In the genomic region with DNA sequence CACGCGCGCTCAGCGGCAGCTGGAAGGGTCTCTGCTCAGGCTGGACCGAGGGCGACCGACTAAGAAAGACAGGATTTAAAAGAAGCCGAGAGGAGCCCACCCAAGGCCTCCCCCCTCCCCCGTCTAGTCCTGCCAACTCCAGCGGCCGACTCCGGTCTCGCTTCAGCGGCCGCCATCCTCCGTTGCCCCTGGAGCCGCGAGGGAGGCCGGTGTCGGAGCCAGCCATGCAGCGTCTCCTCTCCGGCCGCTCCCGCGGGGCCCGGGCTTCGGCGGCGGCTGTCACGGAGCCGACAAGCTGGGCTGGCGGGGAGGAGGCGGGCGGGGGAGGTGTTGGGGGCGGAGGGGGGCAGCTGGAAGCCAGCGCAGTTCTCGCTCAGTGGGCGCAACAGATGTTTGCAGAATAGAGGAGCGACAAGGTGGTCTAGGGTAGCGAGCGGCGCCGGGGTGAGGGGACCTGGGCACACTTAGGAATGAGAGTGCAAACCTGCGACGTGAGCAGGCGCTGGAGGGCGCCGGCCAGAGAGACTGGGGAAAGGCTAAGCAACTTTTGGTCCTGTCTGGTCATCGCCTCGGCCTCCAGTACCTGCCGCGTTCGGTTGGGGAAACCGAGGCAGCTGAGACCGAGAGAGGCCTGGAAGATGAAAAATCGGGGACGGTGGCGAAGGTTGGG, we compare ENCODE assay signal across 9 mouse cellular contexts. TPM values are rescaled to one million over a fixed set of nuclear protein-coding genes. Genes with fewer than 3 reads are reported as not detected.
A peak's percentile ranks its signal among the peaks of the same experiment; 100 is the strongest.
DNase-seq lines count a peak whose midpoint lies in the region; ATAC-seq and TF ChIP-seq lines count a peak whose summit lies in the region.
"Had no signal": no experiment of that assay in that cellular context is flagged by ENCODE, and none has a peak within 500 bp of the region (broad histone marks: within the 10 kb centered on the region; RNA-seq: fewer than 3 reads in every experiment).

No protein-coding gene starts in this region.

- no peaks in the 10 kb centered on the region for H3K9me3 ChIP-seq in lung, embryonic 14.5 days (ENCODE audit: low read depth, low read length)
- no peaks in the 10 kb centered on the region for H3K9me3 ChIP-seq in embryonic facial prominence, embryonic 13.5 days
- no peaks in the 10 kb centered on the region for H3K9me3 ChIP-seq in intestine, embryonic 14.5 days (ENCODE audit: control insufficient read depth, low read length)

- H3K4me1 ChIP-seq in lung, embryonic 14.5 days (ENCODE audit: insufficient read depth), result peaks cover 3% of the 10 kb centered on the region; the same call in 1 of the 2 replicates
- peaks cover 52% of the 10 kb centered on the region for H3K4me1 ChIP-seq in embryonic facial prominence, embryonic 13.5 days
- H3K4me1 ChIP-seq in intestine, embryonic 14.5 days (replicated peaks; ENCODE audit: control insufficient read depth, insufficient read depth, low read length), result peaks cover 22% of the 10 kb centered on the region
- 0 out of 2 replicates have a peak, but pooled peaks cover 3% of the 10 kb centered on the region for H3K4me1 ChIP-seq in cerebellum, adult 2 months (ENCODE audit: control insufficient read depth, insufficient read depth, low read length)

- DNase-seq in lung, embryonic 14.5 days, result peak; percentile 34
- DNase-seq in lung, postnatal 25 days (ENCODE audit: low spot score), result no peak
- DNase-seq in intestine, embryonic 14.5 days (ENCODE audit: low spot score), result peak; percentile 81
- peak; percentile 39 to 50 for DNase-seq in lung, postnatal 4 days
- no peak for DNase-seq in cerebellum, adult 2 months
- DNase-seq in cerebellum, adult 9-10 months, result no peak

- no peak for TF ChIP-seq POLR2A in cerebellum, adult 2 months (IDR thresholded peaks at IDR 0.05; ENCODE audit: borderline replicate concordance, insufficient read depth, low read length)

- peak overlapping the region; percentile 37 for H3K4me3 ChIP-seq in lung, embryonic 14.5 days (ENCODE audit: low read depth, low read length)
- H3K4me3 ChIP-seq in embryonic facial prominence, embryonic 13.5 days, result peak overlapping the region; percentile 46
- H3K4me3 ChIP-seq in intestine, embryonic 14.5 days (ENCODE audit: low read depth, low read length), result peak overlapping the region; percentile 35
- no peak overlapping the region for H3K4me3 ChIP-seq in cerebellum, adult 2 months (replicated peaks; ENCODE audit: insufficient read depth, low read depth, low read length)

- H3K27me3 ChIP-seq in lung, embryonic 14.5 days (ENCODE audit: insufficient read depth, low read length), result peaks cover 76% of the 10 kb centered on the region
- H3K27me3 ChIP-seq in embryonic facial prominence, embryonic 13.5 days, result peaks cover 88% of the 10 kb centered on the region
- peaks cover 78% of the 10 kb centered on the region for H3K27me3 ChIP-seq in intestine, embryonic 14.5 days (replicated peaks; ENCODE audit: control insufficient read depth, insufficient read depth, low read length)
- peaks cover 7% of the 10 kb centered on the region; the same call in 1 of the 2 replicates for H3K27me3 ChIP-seq in cerebellum, adult 2 months (ENCODE audit: control insufficient read depth, insufficient read depth, low read length)

- ATAC-seq in lung, embryonic 14.5 days (ENCODE audit: insufficient read depth), result no peak
- no peak for ATAC-seq in embryonic facial prominence, embryonic 13.5 days (ENCODE audit: insufficient number of reproducible peaks, insufficient read depth, low FRiP score, low TSS enrichment, low read depth)
- no peak for ATAC-seq in intestine, embryonic 14.5 days (replicated peaks; ENCODE audit: low FRiP score, low TSS enrichment, low read depth)
- no peak for ATAC-seq in activated CD4-positive, CD25-positive, alpha-beta regulatory T cell, adult 4 months

- no peak overlapping the region for H3K27ac ChIP-seq in lung, embryonic 14.5 days (ENCODE audit: low read depth)
- H3K27ac ChIP-seq in embryonic facial prominence, embryonic 13.5 days, result no peak overlapping the region
- H3K27ac ChIP-seq in intestine, embryonic 14.5 days (ENCODE audit: low read depth), result no peak overlapping the region
- H3K27ac ChIP-seq in cerebellum, adult 2 months (ENCODE audit: insufficient read depth, low read length), result no peak overlapping the region
- H3K27ac ChIP-seq: macrophage had no signal

- H3K36me3 ChIP-seq in lung, embryonic 14.5 days (ENCODE audit: insufficient read depth), result no peaks in the 10 kb centered on the region
- no peaks in the 10 kb centered on the region for H3K36me3 ChIP-seq in embryonic facial prominence, embryonic 13.5 days
- H3K36me3 ChIP-seq in intestine, embryonic 14.5 days (ENCODE audit: control insufficient read depth, insufficient read depth, low read length), result no peaks in the 10 kb centered on the region

- H3K4me2 ChIP-seq in lung, embryonic 14.5 days, result peak overlapping the region; percentile 67
- H3K4me2 ChIP-seq in embryonic facial prominence, embryonic 13.5 days, result peak overlapping the region; percentile 79
- peak overlapping the region; percentile 60 for H3K4me2 ChIP-seq in intestine, embryonic 14.5 days (ENCODE audit: low read length)

- peak overlapping the region; percentile 34; the same call in 1 of the 2 replicates for H3K9ac ChIP-seq in lung, embryonic 14.5 days
- peak overlapping the region; percentile 55; the same call in 1 of the 2 replicates for H3K9ac ChIP-seq in embryonic facial prominence, embryonic 13.5 days
- H3K9ac ChIP-seq in intestine, embryonic 14.5 days (ENCODE audit: low read length), result no peak overlapping the region

- WGBS in lung, embryonic 14.5 days, result under 1% methylated on average over 58 of the region's 58 CpGs
- WGBS in embryonic facial prominence, embryonic 13.5 days, result under 1% methylated on average over 52 of the region's 58 CpGs
- WGBS in intestine, embryonic 14.5 days, result under 1% methylated on average over 45 of the region's 58 CpGs
- 1% methylated on average over 58 of the region's 58 CpGs for whole genome bisulfite sequencing in cerebellum, adult 2 months

- no peak for TF ChIP-seq CTCF in lung, embryonic 14.5 days (IDR thresholded peaks at IDR 0.05; ENCODE audit: low read depth)
- no peak for TF ChIP-seq CTCF in cerebellum, adult 2 months (IDR thresholded peaks at IDR 0.05; ENCODE audit: borderline replicate concordance, insufficient read depth, low read depth, low read length)

RNA-seq across cellular contexts. Expression of a gene that starts 4.0 kb away (rescaled TPM):
- polyA plus RNA-seq in lung, embryonic 14.5 days (2014; fragmentation: Nextera tagmentation; extraction: Ambion mirVana), result 0.42 and 0.78 TPM in 2 replicates
- 0.44 and 0.52 TPM in 2 replicates for polyA plus RNA-seq in embryonic facial prominence, embryonic 13.5 days (2015; fragmentation: Nextera tagmentation; extraction: Ambion mirVana)
- 16.3 and 20.2 TPM in 2 replicates for polyA plus RNA-seq in intestine, embryonic 14.5 days (2014; fragmentation: Nextera tagmentation; extraction: Ambion mirVana)
- polyA plus RNA-seq in cerebellum, adult 2 months (2012; rRNA removed), result 0.13 TPM in 1 of 2 replicates, not detected in the other
- not detected for polyA plus RNA-seq in activated CD4-positive, CD25-positive, alpha-beta regulatory T cell, adult 4 months (2017; shearing (Covaris generic))
- polyA plus RNA-seq: macrophage had no signal

RNA-seq across cellular contexts. Expression of a gene that starts 9.3 kb away (rescaled TPM):
- polyA plus RNA-seq in lung, embryonic 14.5 days (2014; fragmentation: Nextera tagmentation; extraction: Ambion mirVana), result not detected in 2 replicates
- 0.22 TPM in 1 of 2 replicates, not detected in the other for polyA plus RNA-seq in embryonic facial prominence, embryonic 13.5 days (2015; fragmentation: Nextera tagmentation; extraction: Ambion mirVana)
- polyA plus RNA-seq in intestine, embryonic 14.5 days (2014; fragmentation: Nextera tagmentation; extraction: Ambion mirVana), result 0.16 TPM in 1 of 2 replicates, not detected in the other
- polyA plus RNA-seq in cerebellum, adult 2 months (2012; rRNA removed), result 1.3 and 1.6 TPM in 2 replicates
- not detected for polyA plus RNA-seq in activated CD4-positive, CD25-positive, alpha-beta regulatory T cell, adult 4 months (2017; shearing (Covaris generic))
- polyA plus RNA-seq: macrophage had no signal

RNA-seq across cellular contexts. Expression of a gene that starts 22.6 kb away (rescaled TPM):
- 33.4 and 35.1 TPM in 2 replicates for polyA plus RNA-seq in lung, embryonic 14.5 days (2014; fragmentation: Nextera tagmentation; extraction: Ambion mirVana)
- 30.9 and 41.1 TPM in 2 replicates for polyA plus RNA-seq in embryonic facial prominence, embryonic 13.5 days (2015; fragmentation: Nextera tagmentation; extraction: Ambion mirVana)
- 25.4 and 27.7 TPM in 2 replicates for polyA plus RNA-seq in intestine, embryonic 14.5 days (2014; fragmentation: Nextera tagmentation; extraction: Ambion mirVana)
- 0.07 and 0.22 TPM in 2 replicates for polyA plus RNA-seq in cerebellum, adult 2 months (2012; rRNA removed)
- polyA plus RNA-seq in activated CD4-positive, CD25-positive, alpha-beta regulatory T cell, adult 4 months (2017; shearing (Covaris generic)), result 1 to 10 TPM; 3.6 to 4.4 TPM

RNA-seq across cellular contexts. Expression of a gene that starts 28.8 kb away (rescaled TPM):
- 39.7 and 39.8 TPM in 2 replicates for polyA plus RNA-seq in lung, embryonic 14.5 days (2014; fragmentation: Nextera tagmentation; extraction: Ambion mirVana)
- 44.1 and 51.0 TPM in 2 replicates for polyA plus RNA-seq in embryonic facial prominence, embryonic 13.5 days (2015; fragmentation: Nextera tagmentation; extraction: Ambion mirVana)
- 38.4 and 41.4 TPM in 2 replicates for polyA plus RNA-seq in intestine, embryonic 14.5 days (2014; fragmentation: Nextera tagmentation; extraction: Ambion mirVana)
- polyA plus RNA-seq in cerebellum, adult 2 months (2012; rRNA removed), result 26.7 and 26.9 TPM in 2 replicates
- not detected for polyA plus RNA-seq in activated CD4-positive, CD25-positive, alpha-beta regulatory T cell, adult 4 months (2017; shearing (Covaris generic))

RNA-seq across cellular contexts. Expression of a gene that starts 42.0 kb away (rescaled TPM):
- 0.91 and 1.8 TPM in 2 replicates for polyA plus RNA-seq in lung, embryonic 14.5 days (2014; fragmentation: Nextera tagmentation; extraction: Ambion mirVana)
- 1.8 and 7.1 TPM in 2 replicates for polyA plus RNA-seq in embryonic facial prominence, embryonic 13.5 days (2015; fragmentation: Nextera tagmentation; extraction: Ambion mirVana)
- 54.4 and 56.3 TPM in 2 replicates for polyA plus RNA-seq in intestine, embryonic 14.5 days (2014; fragmentation: Nextera tagmentation; extraction: Ambion mirVana)
- polyA plus RNA-seq in cerebellum, adult 2 months (2012; rRNA removed), result 25.7 and 37.7 TPM in 2 replicates
- not detected for polyA plus RNA-seq in activated CD4-positive, CD25-positive, alpha-beta regulatory T cell, adult 4 months (2017; shearing (Covaris generic))

Comparison
In these comparisons a context has a peak if more than half of its experiments do, and no peak if none do; other contexts are left out.
1. DNase-seq: peak in lung, embryonic 14.5 days (single experiment), intestine, embryonic 14.5 days (single experiment) and lung, postnatal 4 days (2 of 2); none in lung, postnatal 25 days (single experiment), cerebellum, adult 2 months (0 of 2) and cerebellum, adult 9-10 months (single experiment).
2. Peak in every context shown above with its lines, with median percentiles within 50 percentile points of each other: H3K4me2 ChIP-seq.